Mouse (Mus musculus) midbrain, postnatal 0 days (tissue): ENCODE data around the gene Dscam. TPM values are rescaled to one million over a fixed set of nuclear protein-coding genes. Genes with fewer than 3 reads are reported as not detected.

Source experiments
- ATAC-seq: fragments of 200-750 bp; cut with Nextera tagmentation; 2 replicates; pipeline ENCODE4 v1.8.0; 2017; ENCODE audit warnings: moderate number of reproducible peaks, mild to moderate bottlenecking, moderate TSS enrichment, moderate library complexity; ENCODE audit not compliant: low FRiP score
- DNase-seq: peaks from one replicate; pipeline ENCODE4 v3.0.0-alpha.2; 2015; ENCODE audit warnings: low spot score
- H3K27ac ChIP-seq: fragments of 300-500 bp; sonication (generic); 2 replicates; pipeline ENCODE4 v1.5.1; 2014; ENCODE audit warnings: low read depth, mild to moderate bottlenecking, low read length, mixed read lengths
- H3K27me3 ChIP-seq: fragments of 300-500 bp; sonication (generic); 2 replicates; pipeline ENCODE4 v1.6.1; 2014; ENCODE audit warnings: low read length, control low read depth, mixed read lengths; ENCODE audit not compliant: insufficient read depth
- H3K36me3 ChIP-seq: fragments of 300-500 bp; sonication (generic); 2 replicates; pipeline ENCODE4 v1.6.1; 2014; ENCODE audit warnings: low read length, control low read depth, mixed read lengths; ENCODE audit not compliant: insufficient read depth
- H3K4me1 ChIP-seq: fragments of 300-500 bp; sonication (generic); 2 replicates; pipeline ENCODE4 v1.6.1; 2014; ENCODE audit warnings: mild to moderate bottlenecking, control low read depth, antibody characterized with exemption, low read length, mixed read lengths; ENCODE audit not compliant: insufficient read depth
- H3K4me2 ChIP-seq: fragments of 300-500 bp; sonication (generic); 2 replicates; pipeline ENCODE4 v1.6.1; 2014; ENCODE audit warnings: low read depth, mild to moderate bottlenecking, low read length, mixed read lengths; ENCODE audit not compliant: poor library complexity, severe bottlenecking
- H3K4me3 ChIP-seq: fragments of 300-500 bp; sonication (generic); 2 replicates; pipeline ENCODE4 v1.5.1; 2014; ENCODE audit warnings: low read depth, mild to moderate bottlenecking, low read length, moderate library complexity
- H3K9ac ChIP-seq: fragments of 300-500 bp; sonication (generic); replicated peaks from 2 replicates; pipeline ENCODE4 v1.6.1; 2014; ENCODE audit warnings: mild to moderate bottlenecking, low read length, moderate library complexity, mixed read lengths; ENCODE audit not compliant: poor library complexity, severe bottlenecking
- H3K9me3 ChIP-seq: fragments of 300-500 bp; sonication (generic); 2 replicates; pipeline ENCODE4 v1.6.1; 2016; ENCODE audit warnings: low read length, control low read depth
- CTCF ChIP-seq: IDR thresholded peaks from 2 replicates; pipeline ENCODE4 v1.5.1; 2016; ENCODE audit warnings: antibody characterized with exemption, mild to moderate bottlenecking
- WGBS: fragments of 180-500 bp; shearing (Covaris S2); extraction: QIAGEN DNeasy Blood & Tissue Kit; methylation state at CpG from one replicate; pipeline ENCODE4 v1.1.7; 2014; 5-methylcytosine and 5-hydroxymethylcytosine counted together
- polyA plus RNA-seq: library from polyadenylated mRNA; unstranded; fragments of >200 nt; fragmentation: Nextera tagmentation; extraction: Ambion mirVana; gene quantifications from 2 replicates; pipeline ENCODE4 v1.2.1, GENCODE M21; 2015
- total RNA-seq: library from RNA; depleted of rRNA; stranded (reverse); fragments of >200 nt; gene quantifications from 2 replicates; pipeline ENCODE4 v1.2.3, GENCODE M21; 2014; rRNA removed

The Dscam gene
- total RNA-seq (63.0 and 64.6 TPM in 2 replicates), polyA plus RNA-seq (14.3 and 15.1 TPM in 2 replicates)

GRCm38 (mm10) chr16:97170513-97171081 is at the start of gene Dscam:
Dscam (minus strand) TSS chr16:97170752.
- H3K4me1 ChIP-seq, result peaks cover 4% of the 10 kb centered on the region; the same call in 1 of the 2 replicates
- no peaks in the 10 kb centered on the region for H3K9me3 ChIP-seq
- no peaks in the 10 kb centered on the region for H3K27me3 ChIP-seq
- DNase-seq (peak; percentile 60), ATAC-seq (peak; percentile 63)
- H3K4me2 ChIP-seq, result peak within 1 kb of the TSS; percentile 79
- WGBS, result 0% methylated on average over 35 of the region's 60 CpGs
- peak within 1 kb of the TSS; percentile 99 for H3K27ac ChIP-seq
- H3K36me3 ChIP-seq, result no peaks in the 10 kb centered on the region
- no peak for TF ChIP-seq CTCF
- peak within 1 kb of the TSS; percentile 97 for H3K9ac ChIP-seq
- H3K4me3 ChIP-seq, result peak within 1 kb of the TSS; percentile 81

- H3K27me3 ChIP-seq, result no peaks in the 10 kb centered on the region
- WGBS, result 83% methylated on average over 2 of the region's 2 CpGs
- no peak for ATAC-seq
- no peak overlapping the region for H3K4me2 ChIP-seq
- H3K4me1 ChIP-seq, result no peaks in the 10 kb centered on the region
- H3K36me3 ChIP-seq, result no peaks in the 10 kb centered on the region
- 0 out of 2 replicates have a peak, but pooled peaks cover 4% of the 10 kb centered on the region for H3K9me3 ChIP-seq
- TF ChIP-seq CTCF, result no peak
- no peak overlapping the region for H3K4me3 ChIP-seq
- H3K27ac ChIP-seq, result no peak overlapping the region
- DNase-seq, result no peak
- no peak overlapping the region for H3K9ac ChIP-seq
These were observed 48.8 kb upstream of the Dscam start for GRCm38 (mm10) chr16:97219381-97219780.

GRCm38 (mm10) chr16:97209997-97210396 is 39.4 kb upstream of the Dscam start:
- WGBS, result 30% methylated on average over 5 of the region's 5 CpGs
- ATAC-seq, result no peak

DNA sequence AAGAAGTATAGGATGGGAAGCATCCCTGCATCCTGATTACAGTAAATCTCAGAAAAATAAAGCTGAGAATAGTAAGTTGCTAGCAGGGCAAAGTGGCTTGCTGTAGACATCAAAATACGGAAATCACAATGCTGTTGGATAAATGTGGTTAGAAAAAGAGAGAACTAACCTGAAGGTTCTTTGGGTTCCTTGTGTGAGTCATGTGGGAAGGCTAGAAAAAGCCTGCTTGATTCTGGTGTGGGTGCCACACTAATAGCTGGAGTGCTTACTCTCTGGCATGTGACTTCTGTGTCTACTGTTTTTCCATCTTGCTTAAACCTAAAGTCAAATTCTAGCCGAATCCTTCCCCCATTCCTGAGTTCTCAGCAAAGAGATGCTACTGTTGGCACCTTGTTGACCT is 37.7 kb upstream of the Dscam start:
- Histone ChIP-seq H3K27me3 (no peaks in the 10 kb centered on the region), H3K4me1 (no peaks in the 10 kb centered on the region), H3K9me3 (no peaks in the 10 kb centered on the region), H3K9ac (no peak overlapping the region), H3K36me3 (no peaks in the 10 kb centered on the region), H3K4me3 (no peak overlapping the region), H3K27ac (no peak overlapping the region), H3K4me2 (no peak overlapping the region)
- WGBS, result 90% methylated on average over 2 of the region's 2 CpGs
- no peak for TF ChIP-seq CTCF
- DNase-seq (no peak), ATAC-seq (no peak)

More at GRCm38 (mm10) chr16:97209997-97210396, 39.4 kb upstream of the Dscam start:
- H3K9me3 ChIP-seq, result 0 out of 2 replicates have a peak, but pooled peaks cover 3% of the 10 kb centered on the region
- H3K9ac ChIP-seq, result no peak overlapping the region
- H3K36me3 ChIP-seq, result no peaks in the 10 kb centered on the region
- H3K27ac ChIP-seq, result no peak overlapping the region
- TF ChIP-seq CTCF, result no peak
- H3K4me3 ChIP-seq, result no peak overlapping the region
- H3K27me3 ChIP-seq, result no peaks in the 10 kb centered on the region
- peak; percentile 69 for DNase-seq
- no peak overlapping the region for H3K4me2 ChIP-seq
- no peaks in the 10 kb centered on the region for H3K4me1 ChIP-seq

DNA sequence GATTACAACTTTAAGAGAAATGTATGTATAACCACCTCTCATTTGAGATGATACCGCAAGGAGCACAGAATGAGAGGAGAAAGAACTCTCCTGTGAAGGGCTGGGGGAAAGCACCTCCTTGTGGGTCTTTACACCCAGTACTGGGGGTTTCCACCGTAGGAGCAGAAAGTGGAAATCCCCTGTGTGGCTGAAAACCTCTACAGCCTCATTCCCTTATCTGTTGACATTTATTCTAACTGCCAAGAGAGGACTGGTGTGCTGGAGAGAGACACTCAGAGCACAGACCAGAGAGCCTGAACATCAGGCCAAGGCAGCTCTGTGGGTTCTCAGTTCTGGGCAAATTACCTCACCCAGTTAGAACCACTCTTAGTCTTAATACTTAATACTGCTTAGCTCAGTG is 33.5 kb upstream of the Dscam start:
- Histone ChIP-seq H3K4me1 (no peaks in the 10 kb centered on the region), H3K9ac (no peak overlapping the region), H3K4me3 (no peak overlapping the region), H3K27ac (no peak overlapping the region), H3K27me3 (no peaks in the 10 kb centered on the region), H3K4me2 (no peak overlapping the region), H3K9me3 (no peaks in the 10 kb centered on the region), H3K36me3 (no peaks in the 10 kb centered on the region)
- TF ChIP-seq CTCF, result no peak
- DNase-seq (no peak), ATAC-seq (no peak)
- 84% methylated on average over 2 of the region's 2 CpGs for WGBS

DNA sequence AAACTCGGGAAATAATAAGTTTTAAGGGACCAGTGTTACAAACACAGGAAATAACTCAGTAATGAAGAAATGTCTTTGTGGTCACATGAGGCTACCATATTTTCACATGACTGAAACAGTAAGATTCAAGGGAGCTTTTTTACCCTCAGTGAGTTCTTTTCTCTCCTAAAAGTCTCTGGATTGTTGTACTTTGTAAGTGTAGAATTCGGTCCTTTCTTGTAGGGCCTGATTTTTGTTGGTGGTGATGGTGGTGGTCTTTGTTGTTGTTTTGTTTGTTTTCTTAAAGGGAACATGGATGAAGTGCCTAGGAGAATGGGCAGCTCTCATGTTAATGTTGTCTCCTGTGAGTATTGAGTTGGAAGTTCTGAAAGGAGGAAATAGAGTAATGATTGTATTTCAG is 33.0 kb upstream of the Dscam start:
- no peak overlapping the region for H3K9ac ChIP-seq
- H3K4me3 ChIP-seq, result no peak overlapping the region
- ATAC-seq (no peak), DNase-seq (no peak)
- no peaks in the 10 kb centered on the region for H3K4me1 ChIP-seq
- no peak overlapping the region for H3K27ac ChIP-seq
- H3K36me3 ChIP-seq, result no peaks in the 10 kb centered on the region
- H3K27me3 ChIP-seq, result no peaks in the 10 kb centered on the region
- no peaks in the 10 kb centered on the region for H3K9me3 ChIP-seq
- H3K4me2 ChIP-seq, result no peak overlapping the region
- TF ChIP-seq CTCF, result no peak
- 96% methylated on average over 2 of the region's 2 CpGs for WGBS
